Mouse (Mus musculus): ENCODE measurements around the gene Atn1.

Atn1 gene

Small RNA genes lying within 50 kb of the gene (microRNA-seq; reads per million reads assigned to microRNA genes)
- gene Mir141 (3.8 to 6.0 reads per million in 2 experiments), gene Mir200c (16.0 to 22.0 reads per million in 2 experiments)
